Mouse (Mus musculus) cerebellum, adult (tissue): ENCODE data around the gene Cd40.

ENCODE experiments used
- ATAC-seq: cut with Nextera tagmentation; 2 replicates; pipeline ENCODE4 v1.9.2; 2017; ENCODE audit warnings: mild to moderate bottlenecking, moderate library complexity, mixed read lengths; ENCODE audit not compliant: insufficient number of reproducible peaks, low FRiP score, low TSS enrichment

The Cd40 gene

GRCm38 (mm10) chr2:165096367-165096766 lies 40.9 kb downstream of the Cd40 start:
- no peak for ATAC-seq

- ATAC-seq: no peak
These were observed 43.4 kb downstream of the Cd40 start for GRCm38 (mm10) chr2:165098861-165099260.

GRCm38 (mm10) chr2:165100749-165101148 lies 45.3 kb downstream of the Cd40 start:
- no peak for ATAC-seq

GRCm38 (mm10) chr2:165102920-165103319 lies 47.5 kb downstream of the Cd40 start:
- ATAC-seq: no peak

- ATAC-seq: no peak
These were observed 50.2 kb downstream of the Cd40 start for GRCm38 (mm10) chr2:165105513-165106079.

GRCm38 (mm10) chr2:165106585-165106984 lies 51.2 kb downstream of the Cd40 start:
- no peak for ATAC-seq

GRCm38 (mm10) chr2:165112149-165112548 lies 56.7 kb downstream of the Cd40 start:
- peak; percentile 56; the same call in 1 of the 2 replicates for ATAC-seq

GRCm38 (mm10) chr2:165113733-165114132 lies 58.3 kb downstream of the Cd40 start:
- ATAC-seq: no peak

GRCm38 (mm10) chr2:165120765-165121164 lies 65.3 kb downstream of the Cd40 start:
- no peak for ATAC-seq

GRCm38 (mm10) chr2:165121206-165121840 lies 65.9 kb downstream of the Cd40 start:
- ATAC-seq: no peak
